Mouse (Mus musculus) lung, adult 2 months (tissue): ENCODE measurements around the gene Cox7a2l.

Experiments used
- CTCF ChIP-seq: fragments of 200-500 bp; IDR thresholded peaks from 2 replicates; pipeline ENCODE4 v1.5.1; 2011; ENCODE audit warnings: mild to moderate bottlenecking, low read length, control low read depth; ENCODE audit not compliant: insufficient read depth
- POLR2A ChIP-seq: fragments of 200-500 bp; IDR thresholded peaks from 2 replicates; pipeline ENCODE4 v1.6.1; 2011; ENCODE audit warnings: low read depth, mild to moderate bottlenecking, control low read depth, low read length, borderline replicate concordance; ENCODE audit errors: extremely low read depth

DNA sequence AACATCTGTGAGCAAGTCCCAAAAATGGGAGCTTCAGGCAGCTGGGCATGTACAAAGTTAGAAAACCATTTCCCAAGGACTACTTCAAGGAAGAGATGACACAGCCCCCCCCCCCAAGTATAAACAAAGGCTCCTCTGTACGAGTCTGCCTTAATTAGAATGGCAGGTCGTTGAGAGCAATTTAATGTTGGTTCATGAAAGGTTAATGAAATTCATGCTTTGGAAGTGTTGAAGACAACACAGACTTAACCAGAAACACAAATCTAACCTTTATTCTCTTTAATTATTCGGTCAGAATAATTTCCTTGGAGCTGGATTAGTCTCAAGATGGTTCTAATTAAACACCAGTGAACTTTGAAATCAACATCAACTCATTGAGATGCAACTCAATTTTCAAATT is 29.4 kb downstream of the Cox7a2l start:
- no peak for TF ChIP-seq CTCF
- TF ChIP-seq POLR2A = no peak
